Mouse (Mus musculus): ENCODE results near the gene Rhox8.

GRCm38 (mm10) chrX:37903727-37904126 is 25.0 kb upstream of the Rhox8 start:
- TF ChIP-seq CTCF (IDR thresholded peaks at IDR 0.05) (0 out of 2 replicates have a peak, but pooled peaks have one; percentile 4), EP300 (IDR thresholded peaks at IDR 0.05) (no peak)

Measured in lung, postnatal 0 days (tissue).